Mouse (Mus musculus) ES-E14 (cell line): ENCODE data around the gene Prpsap2.

ENCODE experiments used
- CHD2 ChIP-seq: IDR thresholded peaks from 2 replicates; pipeline ENCODE4 v1.6.1; 2014; ENCODE audit warnings: mild to moderate bottlenecking, low read depth, low read length, inconsistent platforms
- HCFC1 ChIP-seq: IDR thresholded peaks from 2 replicates; pipeline ENCODE4 v1.6.1; 2012; ENCODE audit warnings: low read length, inconsistent platforms, borderline replicate concordance; ENCODE audit not compliant: insufficient read depth
- MAFK ChIP-seq: IDR thresholded peaks from 2 replicates; pipeline ENCODE4 v1.6.1; 2014; ENCODE audit warnings: mild to moderate bottlenecking, low read depth, low read length, inconsistent platforms; ENCODE audit not compliant: insufficient read depth
- ZC3H11A ChIP-seq: IDR thresholded peaks from 2 replicates; pipeline ENCODE4 v1.6.1; 2012; ENCODE audit warnings: low read depth, mild to moderate bottlenecking, inconsistent platforms, low read length, borderline replicate concordance
- ZNF384 ChIP-seq: IDR thresholded peaks from 2 replicates; pipeline ENCODE4 v1.6.1; 2012; ENCODE audit warnings: low read depth, low read length, inconsistent platforms

DNA sequence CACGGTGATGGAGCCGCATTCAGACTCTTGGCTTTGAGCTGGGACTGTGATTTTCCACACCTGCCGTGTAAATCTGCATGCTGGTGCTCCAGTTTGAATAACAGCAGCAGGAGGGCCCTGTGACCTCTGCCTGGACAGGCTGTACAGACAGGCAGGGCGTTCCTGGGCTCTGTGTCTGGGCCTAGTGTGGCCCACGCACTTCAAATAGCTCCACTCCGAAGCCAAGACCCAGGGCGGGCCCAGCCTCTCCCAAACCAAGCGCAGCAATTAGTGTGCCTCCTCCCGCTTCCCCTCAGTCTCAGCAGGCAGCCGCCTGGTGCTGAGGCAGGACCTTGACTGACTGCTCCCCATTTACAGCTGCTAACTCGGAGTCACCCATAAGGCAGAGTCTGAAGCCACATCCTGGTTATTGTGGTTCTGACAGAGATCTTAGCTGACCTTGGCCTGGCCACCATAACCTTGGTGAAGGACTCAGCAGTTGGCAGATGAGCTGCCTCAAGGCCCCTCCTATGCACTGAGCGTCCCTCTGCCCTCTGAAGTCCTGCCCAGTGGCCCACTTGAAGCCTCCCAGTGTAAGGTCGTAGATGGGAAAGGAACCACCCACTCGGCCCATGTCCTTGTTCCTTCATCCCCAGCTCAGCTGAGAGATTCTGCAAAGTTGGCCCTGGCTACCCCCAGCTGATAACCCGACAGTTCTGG is 48.6 kb downstream of the Prpsap2 start:
- TF ChIP-seq ZNF384 (no peak), ZC3H11A (no peak), MAFK (no peak), CHD2 (no peak), HCFC1 (no peak)
